Mouse (Mus musculus) neural tube, embryonic 10.5 days (tissue): Measurements from ENCODE around the gene F10.
"Not testable (repeated sequence)": the region's sequence is repeated elsewhere in the genome, so short reads cannot be mapped to it uniquely, and the experiment has no call there.

ENCODE experiments used
- DNase-seq: peaks from one replicate; pipeline ENCODE4 v3.0.0-alpha.2; 2017; ENCODE audit warnings: low spot score; ENCODE audit errors: extremely low spot score

F10 gene

DNA sequence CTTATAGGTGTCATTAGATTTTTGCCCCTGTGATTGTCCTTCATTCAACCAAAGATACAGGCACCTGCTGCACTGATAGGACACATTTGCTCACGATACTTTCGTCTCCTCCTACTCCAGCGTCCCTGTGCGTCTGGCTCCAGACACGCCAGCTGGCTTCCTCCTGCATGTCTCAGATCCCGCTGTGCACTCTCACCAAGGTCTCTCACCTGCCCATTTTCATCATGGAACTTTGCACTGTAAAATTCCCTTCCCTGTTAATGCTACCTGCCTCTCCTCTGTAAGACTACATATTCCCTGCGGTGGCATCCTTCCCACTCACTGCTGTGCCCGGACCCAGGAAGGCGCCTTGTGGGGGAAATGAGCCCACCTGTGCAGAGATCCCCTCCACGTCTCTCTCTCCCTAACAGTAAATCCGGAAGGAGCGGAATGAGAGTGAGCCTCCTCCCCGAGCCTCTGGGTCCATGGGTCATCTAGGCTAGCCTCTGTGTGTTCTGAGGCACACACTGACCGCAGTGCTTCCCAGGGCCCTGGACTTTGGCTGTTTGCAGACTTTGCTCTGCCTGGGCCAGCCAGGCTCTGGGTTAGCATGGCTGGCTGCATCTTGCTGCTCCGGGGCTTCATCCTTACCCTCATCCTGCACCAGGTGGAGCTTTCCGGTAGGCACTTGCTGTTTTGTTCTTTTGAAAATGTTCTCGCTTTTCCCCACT, 23.5 kb downstream of the F10 start, which contains the start of gene Proz:
Proz (plus strand) TSS at position 474 of the 710 bp plus-strand sequence.
- DNase-seq = no peak

DNA sequence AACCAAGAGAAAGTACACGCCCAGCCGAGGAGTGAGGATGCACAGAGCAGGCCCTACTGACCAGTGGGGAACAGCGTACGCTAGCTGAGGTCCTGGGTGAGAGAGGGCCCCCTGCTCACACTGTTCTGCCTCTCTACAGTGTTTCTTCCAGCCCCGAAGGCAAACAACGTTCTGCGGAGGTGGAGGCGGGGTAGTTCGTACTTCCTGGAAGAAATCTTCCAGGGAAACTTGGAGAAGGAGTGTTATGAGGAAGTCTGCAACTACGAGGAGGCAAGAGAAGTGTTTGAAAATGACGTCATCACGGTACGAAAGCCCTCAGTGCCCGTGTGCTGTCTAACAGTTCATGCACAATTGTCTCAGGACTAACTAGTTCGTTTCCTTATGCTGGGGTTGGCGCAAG, 26.0 kb downstream of the F10 start:
- DNase-seq = no peak

DNA sequence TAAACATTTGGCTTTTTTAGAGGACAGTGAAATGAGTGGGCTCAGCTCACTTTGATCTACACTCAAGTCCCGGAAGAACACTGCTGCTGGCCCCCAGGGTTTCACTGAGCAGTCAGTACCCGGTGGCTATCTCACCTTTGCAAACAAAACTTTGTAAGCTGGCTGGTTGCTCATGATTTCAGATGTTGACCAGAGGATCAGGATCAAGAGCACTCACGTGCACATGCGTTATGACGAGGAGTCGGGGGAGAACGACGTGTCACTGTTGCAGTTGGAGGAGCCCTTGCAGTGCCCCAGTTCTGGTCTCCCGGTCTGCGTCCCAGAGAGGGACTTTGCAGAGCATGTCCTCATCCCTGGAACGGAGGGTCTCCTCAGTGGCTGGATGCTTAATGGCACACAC, 36.1 kb downstream of the F10 start:
- DNase-seq = no peak

DNA sequence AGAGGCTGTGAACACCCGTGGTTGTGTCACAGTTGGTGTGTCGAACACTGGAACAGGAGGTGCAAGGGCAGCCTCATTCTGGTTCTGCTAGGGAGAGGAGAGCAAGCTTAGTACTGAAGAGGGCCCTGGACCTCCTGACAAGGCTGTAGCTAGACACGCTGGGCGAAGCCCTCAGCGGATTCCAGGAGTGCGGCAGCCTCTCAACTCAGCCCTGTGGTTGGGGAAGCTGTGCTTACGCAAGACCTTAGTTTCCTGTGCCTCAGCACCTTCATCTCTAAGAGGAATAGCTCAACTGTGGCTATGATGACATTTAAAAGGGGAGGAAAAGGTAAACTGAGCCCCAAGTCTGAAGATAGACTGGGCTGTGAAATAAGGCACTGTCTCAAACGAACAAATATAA, 37.9 kb downstream of the F10 start:
- no peak for DNase-seq

DNA sequence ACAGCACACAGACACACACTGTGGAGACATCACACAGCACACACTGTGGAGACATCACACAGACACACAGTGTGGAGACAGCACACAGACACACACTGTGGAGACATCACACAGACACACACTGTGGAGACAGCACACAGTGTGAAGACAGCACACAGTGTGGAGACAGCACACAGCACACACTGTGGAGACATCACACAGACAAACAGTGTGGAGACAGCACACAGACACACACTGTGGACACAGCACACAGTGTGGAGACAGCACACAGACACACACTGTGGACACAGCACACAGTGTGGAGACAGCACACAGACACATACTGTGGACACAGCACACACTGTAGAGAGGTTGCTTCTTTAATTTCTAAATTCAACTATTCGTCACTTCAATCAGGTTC, 38.5 kb downstream of the F10 start:
- DNase-seq = not testable (repeated sequence)

DNA sequence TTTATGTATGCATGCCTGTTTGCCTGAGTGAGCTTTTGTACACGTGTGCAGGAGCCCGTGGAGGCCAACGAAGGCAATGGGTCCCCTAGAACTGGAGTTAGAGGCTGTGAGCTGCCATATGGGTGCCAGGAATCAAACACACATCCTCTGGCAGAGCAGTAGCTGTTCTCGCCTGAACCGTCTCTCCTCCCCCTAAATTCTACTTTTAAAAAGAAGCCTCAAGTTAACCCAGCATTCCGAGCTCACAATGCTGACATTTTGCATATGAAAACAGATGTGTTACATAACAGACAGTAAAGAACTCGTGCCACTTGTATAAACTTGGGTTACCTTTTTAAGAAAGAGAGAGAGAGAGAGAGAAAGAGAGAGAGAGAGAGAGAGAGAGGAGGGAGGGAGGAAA, 40.4 kb downstream of the F10 start:
- no peak for DNase-seq

DNA sequence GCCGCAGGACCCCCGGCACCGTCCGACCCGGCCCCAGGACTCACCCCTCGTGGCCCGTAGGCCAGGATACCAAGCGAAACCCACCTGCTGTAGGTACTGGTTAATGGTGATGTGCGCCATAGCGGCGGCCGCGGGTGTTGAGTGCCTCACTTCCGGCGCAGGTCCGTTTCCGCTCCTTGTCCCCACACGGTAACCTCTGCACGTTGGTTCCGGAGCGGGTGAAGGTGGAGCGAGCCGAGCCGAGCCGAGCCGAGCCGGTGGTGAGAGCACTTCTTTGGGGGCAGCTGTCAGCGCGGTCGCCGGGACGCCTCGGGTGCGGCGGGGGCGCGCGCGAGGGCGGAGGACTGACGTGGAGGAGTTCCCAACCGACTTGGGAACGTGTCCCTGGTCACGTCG, 67.6 kb downstream of the F10 start:
- peak; percentile 92 for DNase-seq

DNA sequence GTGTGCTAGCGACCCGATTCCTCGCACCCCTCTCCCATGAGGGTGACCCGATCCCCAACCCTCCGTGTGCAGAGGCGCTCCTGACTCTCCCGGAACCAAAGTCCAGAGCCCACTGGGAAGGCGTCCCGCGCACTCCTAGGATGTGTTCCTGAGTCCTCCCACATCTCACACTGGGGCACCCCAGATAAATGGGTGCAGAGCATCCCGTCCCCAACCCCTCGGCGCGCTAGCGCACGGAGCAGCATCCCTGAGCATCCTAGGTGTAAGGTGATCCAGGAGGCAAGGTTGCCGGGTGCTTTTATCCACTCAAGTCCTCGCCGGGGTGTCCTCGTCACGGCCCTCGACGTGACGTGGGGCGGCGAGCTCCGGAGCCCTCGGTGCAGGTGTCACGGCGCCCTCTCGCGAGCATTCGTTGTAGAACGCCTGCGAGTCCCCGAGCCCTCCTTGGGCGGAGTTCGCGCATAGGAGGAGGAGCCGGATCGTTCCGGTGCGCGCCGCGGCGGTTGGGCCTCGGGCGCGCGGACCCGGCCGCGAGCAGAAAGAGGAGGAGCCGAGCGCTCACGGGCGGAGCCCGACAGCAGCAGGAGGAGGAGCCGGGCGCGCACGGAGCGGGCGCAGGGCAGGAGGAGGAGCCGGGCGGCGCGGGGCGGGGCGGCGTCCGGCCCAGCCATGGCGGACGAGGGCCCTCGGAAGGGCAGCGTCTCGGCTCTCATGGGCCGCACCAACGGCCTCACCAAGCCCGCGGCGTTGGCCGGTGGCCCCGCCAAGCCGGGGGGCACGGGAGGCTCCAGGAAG, 68.2 kb downstream of the F10 start, which contains the start of the genes Pcid2 and Cul4a:
Pcid2 (minus strand) TSS at position 373 of the 795 bp plus-strand sequence.
Cul4a (plus strand) TSS at position 535 of the 795 bp plus-strand sequence.
- peak; percentile 95 for DNase-seq

DNA sequence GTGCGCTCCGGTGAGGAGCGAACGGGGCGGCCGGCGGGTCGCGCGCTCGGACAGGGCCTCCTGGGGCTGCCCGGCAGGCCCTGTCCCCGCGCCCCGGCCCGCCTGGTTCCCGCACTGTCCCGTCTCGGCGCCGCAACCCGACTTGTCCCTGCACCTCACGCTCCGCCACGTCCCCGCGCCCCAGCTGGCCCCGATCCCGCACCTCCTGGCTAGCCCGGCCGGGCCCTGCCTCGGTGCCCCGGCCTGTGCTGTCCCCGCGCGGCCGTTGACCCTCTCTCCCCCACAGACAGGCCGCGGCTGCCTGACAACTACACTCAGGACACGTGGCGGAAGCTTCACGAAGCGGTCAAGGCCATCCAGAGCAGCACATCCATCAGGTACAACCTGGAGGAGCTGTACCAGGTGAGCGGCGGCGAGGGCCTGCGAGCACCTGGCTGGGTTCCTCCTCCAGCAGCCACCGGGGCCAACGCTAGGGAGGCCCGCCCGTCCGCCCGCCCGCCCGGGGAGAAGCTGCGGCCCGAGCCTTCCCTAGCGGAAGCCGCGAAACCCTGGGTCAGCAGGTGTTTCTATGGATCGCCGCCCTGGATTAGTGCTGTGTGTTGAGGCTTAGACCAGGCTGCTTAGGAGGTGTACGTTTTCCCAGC, 68.9 kb downstream of the F10 start:
- no peak for DNase-seq
